Mouse (Mus musculus) forebrain, embryonic 10.5 days (tissue): Measurements from ENCODE around the gene Ccdc157. TPM values are rescaled to one million over a fixed set of nuclear protein-coding genes. Genes with fewer than 3 reads are reported as not detected.
A peak's percentile ranks its signal among the peaks of the same experiment; 100 is the strongest.

ENCODE experiments used
- DNase-seq: peaks from one replicate; pipeline ENCODE4 v3.0.0-alpha.2; 2017; ENCODE audit warnings: low spot score; ENCODE audit errors: extremely low spot score
- H3K27ac ChIP-seq: fragments of 300-500 bp; sonication (generic); 2 replicates; pipeline ENCODE4 v1.5.1; 2016; ENCODE audit warnings: mild to moderate bottlenecking
- H3K27me3 ChIP-seq: fragments of 300-500 bp; sonication (generic); 2 replicates; pipeline ENCODE4 v1.6.1; 2016; ENCODE audit warnings: mild to moderate bottlenecking; ENCODE audit not compliant: poor library complexity, severe bottlenecking
- H3K36me3 ChIP-seq: fragments of 300-500 bp; sonication (generic); replicated peaks from 2 replicates; pipeline ENCODE4 v1.6.1; 2016; ENCODE audit warnings: mild to moderate bottlenecking, moderate library complexity
- H3K4me1 ChIP-seq: fragments of 300-500 bp; sonication (generic); 2 replicates; pipeline ENCODE4 v1.6.1; 2016
- H3K4me3 ChIP-seq: fragments of 300-500 bp; sonication (generic); 2 replicates; pipeline ENCODE4 v1.5.1; 2016; ENCODE audit warnings: mild to moderate bottlenecking, moderate library complexity
- H3K9me3 ChIP-seq: fragments of 300-500 bp; sonication (generic); 2 replicates; pipeline ENCODE4 v1.6.1; 2016; ENCODE audit warnings: mild to moderate bottlenecking, moderate library complexity
- WGBS: fragments of 180-500 bp; shearing (Covaris S2); methylation state at CpG from one replicate; pipeline ENCODE4 v1.1.7; 2016; 5-methylcytosine and 5-hydroxymethylcytosine counted together
- polyA plus RNA-seq: library from polyadenylated mRNA; unstranded; fragments of >200 nt; fragmentation: Nextera tagmentation; extraction: Ambion mirVana; gene quantifications from 2 replicates; pipeline ENCODE4 v1.2.1, GENCODE M21; 2016

Gene Ccdc157
- 6.5 and 7.8 TPM in 2 replicates for polyA plus RNA-seq

GRCm38 (mm10) chr11:4159808-4160708, at the start of gene Ccdc157, which contains the start of gene Sf3a1:
Gene Ccdc157 (minus strand): TSS chr11:4160293.
Gene Sf3a1 (plus strand): TSS chr11:4160350.
- WGBS, result 1% methylated on average over 54 of the region's 54 CpGs
- Histone ChIP-seq H3K36me3 (peaks cover 41% of the 10 kb centered on the region), H3K27ac (peak within 1 kb of the TSS; percentile 96), H3K4me1 (peaks cover 48% of the 10 kb centered on the region), H3K9me3 (no peaks in the 10 kb centered on the region), H3K27me3 (no peaks in the 10 kb centered on the region), H3K4me3 (peak within 1 kb of the TSS; percentile 67)
- DNase-seq, result peak; percentile 95

- Histone ChIP-seq H3K36me3 (peaks cover 83% of the 10 kb centered on the region), H3K27me3 (no peaks in the 10 kb centered on the region), H3K4me1 (no peaks in the 10 kb centered on the region), H3K9me3 (no peaks in the 10 kb centered on the region), H3K4me3 (no peak overlapping the region), H3K27ac (no peak overlapping the region)
- DNase-seq, result no peak
- 83% methylated on average over 5 of the region's 5 CpGs for WGBS
These were observed 49.5 kb upstream of the Ccdc157 start for GRCm38 (mm10) chr11:4209556-4209955.

GRCm38 (mm10) chr11:4207655-4208054, 47.6 kb upstream of the Ccdc157 start:
- Histone ChIP-seq H3K4me3 (no peak overlapping the region), H3K27me3 (no peaks in the 10 kb centered on the region), H3K4me1 (peaks cover 7% of the 10 kb centered on the region), H3K9me3 (no peaks in the 10 kb centered on the region), H3K27ac (no peak overlapping the region), H3K36me3 (peaks cover 64% of the 10 kb centered on the region)
- DNase-seq, result no peak
- 89% methylated on average over 9 of the region's 9 CpGs for WGBS

GRCm38 (mm10) chr11:4206563-4206962, 46.5 kb upstream of the Ccdc157 start:
- H3K27me3 ChIP-seq, result no peaks in the 10 kb centered on the region
- H3K9me3 ChIP-seq, result no peaks in the 10 kb centered on the region
- H3K36me3 ChIP-seq, result peaks cover 55% of the 10 kb centered on the region
- 77% methylated on average over 6 of the region's 6 CpGs for WGBS
- H3K4me1 ChIP-seq, result peaks cover 7% of the 10 kb centered on the region
- DNase-seq, result no peak
- no peak overlapping the region for H3K27ac ChIP-seq
- H3K4me3 ChIP-seq, result no peak overlapping the region

- Histone ChIP-seq H3K36me3 (peaks cover 54% of the 10 kb centered on the region), H3K4me3 (no peak overlapping the region), H3K27me3 (no peaks in the 10 kb centered on the region), H3K27ac (no peak overlapping the region), H3K9me3 (no peaks in the 10 kb centered on the region), H3K4me1 (peaks cover 7% of the 10 kb centered on the region)
- DNase-seq, result no peak
- 87% methylated on average over 7 of the region's 7 CpGs for WGBS
These were observed 45.9 kb upstream of the Ccdc157 start for GRCm38 (mm10) chr11:4205951-4206350.

- H3K27me3 ChIP-seq, result no peaks in the 10 kb centered on the region
- peaks cover 7% of the 10 kb centered on the region for H3K4me1 ChIP-seq
- DNase-seq, result no peak
- 90% methylated on average over 5 of the region's 5 CpGs for WGBS
- no peak overlapping the region for H3K27ac ChIP-seq
- peaks cover 46% of the 10 kb centered on the region for H3K36me3 ChIP-seq
- H3K9me3 ChIP-seq, result no peaks in the 10 kb centered on the region
- H3K4me3 ChIP-seq, result no peak overlapping the region
These were observed 45.1 kb upstream of the Ccdc157 start for GRCm38 (mm10) chr11:4205097-4205655.

- H3K9me3 ChIP-seq, result no peaks in the 10 kb centered on the region
- H3K36me3 ChIP-seq, result peaks cover 31% of the 10 kb centered on the region
- H3K27ac ChIP-seq, result no peak overlapping the region
- H3K27me3 ChIP-seq, result no peaks in the 10 kb centered on the region
- H3K4me1 ChIP-seq, result peaks cover 7% of the 10 kb centered on the region
- no peak overlapping the region for H3K4me3 ChIP-seq
- no peak for DNase-seq
- 74% methylated on average over 2 of the region's 2 CpGs for WGBS
These were observed 43.6 kb upstream of the Ccdc157 start for GRCm38 (mm10) chr11:4203705-4204074.

- Histone ChIP-seq H3K4me3 (no peak overlapping the region), H3K4me1 (peaks cover 7% of the 10 kb centered on the region), H3K27me3 (no peaks in the 10 kb centered on the region), H3K27ac (no peak overlapping the region), H3K36me3 (peaks cover 26% of the 10 kb centered on the region), H3K9me3 (no peaks in the 10 kb centered on the region)
- 89% methylated on average over 12 of the region's 12 CpGs for WGBS
- no peak for DNase-seq
These were observed 43.1 kb upstream of the Ccdc157 start for GRCm38 (mm10) chr11:4202995-4203704.

- WGBS, result 90% methylated on average over 11 of the region's 11 CpGs
- Histone ChIP-seq H3K4me1 (peaks cover 7% of the 10 kb centered on the region), H3K36me3 (peaks cover 16% of the 10 kb centered on the region), H3K4me3 (no peak overlapping the region), H3K27ac (no peak overlapping the region), H3K9me3 (no peaks in the 10 kb centered on the region), H3K27me3 (no peaks in the 10 kb centered on the region)
- no peak for DNase-seq
These were observed 42.0 kb upstream of the Ccdc157 start for GRCm38 (mm10) chr11:4201981-4202700.

GRCm38 (mm10) chr11:4197691-4198090, 37.6 kb upstream of the Ccdc157 start:
- Histone ChIP-seq H3K9me3 (no peaks in the 10 kb centered on the region), H3K27me3 (no peaks in the 10 kb centered on the region), H3K4me1 (no peaks in the 10 kb centered on the region), H3K27ac (no peak overlapping the region), H3K36me3 (no peaks in the 10 kb centered on the region), H3K4me3 (no peak overlapping the region)
- DNase-seq, result no peak
- 83% methylated on average over 1 of the region's 1 CpGs for WGBS

- Histone ChIP-seq H3K27me3 (no peaks in the 10 kb centered on the region), H3K27ac (no peak overlapping the region), H3K4me1 (peaks cover 4% of the 10 kb centered on the region; the same call in 1 of the 2 replicates), H3K4me3 (no peak overlapping the region), H3K36me3 (no peaks in the 10 kb centered on the region), H3K9me3 (no peaks in the 10 kb centered on the region)
- WGBS, result 83% methylated on average over 8 of the region's 8 CpGs
- DNase-seq, result no peak
These were observed 36.5 kb upstream of the Ccdc157 start for GRCm38 (mm10) chr11:4196636-4197035.

- Histone ChIP-seq H3K4me3 (no peak overlapping the region), H3K27ac (no peak overlapping the region), H3K27me3 (no peaks in the 10 kb centered on the region), H3K36me3 (no peaks in the 10 kb centered on the region), H3K9me3 (no peaks in the 10 kb centered on the region), H3K4me1 (peaks cover 15% of the 10 kb centered on the region)
- 82% methylated on average over 3 of the region's 3 CpGs for WGBS
- DNase-seq, result no peak
These were observed 35.5 kb upstream of the Ccdc157 start for GRCm38 (mm10) chr11:4195597-4196031.
